Mouse (Mus musculus): ENCODE measurements around the gene Isoc2a. TPM values are rescaled to one million over a fixed set of nuclear protein-coding genes. Genes with fewer than 3 reads are reported as not detected.

Gene Isoc2a
- polyA plus RNA-seq, 1 experiment from 2014 or later: 1.2 TPM

DNA sequence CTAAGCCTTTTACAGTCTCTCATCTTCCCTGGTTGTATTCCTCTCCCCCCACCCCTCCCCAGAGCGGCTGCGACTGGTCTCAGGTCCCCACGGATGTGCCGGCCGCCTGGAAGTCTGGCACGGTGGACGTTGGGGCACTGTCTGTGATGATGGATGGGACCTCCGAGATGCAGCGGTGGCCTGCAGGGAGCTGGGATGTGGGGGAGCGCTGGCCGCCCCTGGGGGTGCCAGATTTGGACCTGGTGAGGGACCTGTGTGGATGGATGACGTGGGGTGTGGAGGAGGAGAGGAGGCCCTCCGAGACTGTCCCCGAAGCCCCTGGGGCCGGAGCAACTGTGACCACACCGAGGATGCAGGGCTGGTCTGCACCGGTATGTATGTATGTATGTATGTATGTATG, 51.4 kb downstream of the Isoc2a start:
- H3K36me3 ChIP-seq: no peaks in the 10 kb centered on the region
- no peaks in the 10 kb centered on the region for H3K9me3 ChIP-seq (replicated peaks)
- H3K27ac ChIP-seq: no peak overlapping the region
- peak overlapping the region; percentile 14; the same call in 1 of the 2 replicates for H3K4me2 ChIP-seq
- WGBS: 49% methylated on average over 17 of the region's 17 CpGs
- no peaks in the 10 kb centered on the region for H3K27me3 ChIP-seq
- peak overlapping the region; percentile 2; the same call in 1 of the 2 replicates for H3K4me3 ChIP-seq (replicated peaks)
- peaks cover 47% of the 10 kb centered on the region for H3K4me1 ChIP-seq
- no peak overlapping the region for H3K9ac ChIP-seq
- ATAC-seq (replicated peaks; ENCODE audit: low FRiP score): no peak

DNA sequence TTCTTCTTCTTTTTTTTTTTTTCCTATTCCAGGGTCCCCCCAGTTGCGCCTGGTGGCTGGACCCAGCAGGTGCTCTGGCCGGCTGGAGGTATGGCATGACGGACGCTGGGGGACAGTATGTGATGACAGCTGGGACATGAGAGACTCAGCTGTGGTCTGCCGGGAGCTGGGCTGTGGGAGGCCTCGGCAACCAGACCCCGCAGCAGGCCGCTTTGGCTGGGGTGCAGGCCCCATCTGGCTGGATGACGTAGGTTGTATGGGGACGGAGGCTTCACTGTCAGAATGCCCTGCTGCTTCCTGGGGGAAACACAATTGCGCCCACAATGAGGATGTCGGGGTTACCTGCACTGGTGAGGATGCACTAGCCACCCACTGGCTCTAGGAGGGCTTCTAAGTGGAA, 56.1 kb downstream of the Isoc2a start:
- ATAC-seq (replicated peaks; ENCODE audit: low FRiP score): no peak
- no peak overlapping the region for H3K4me3 ChIP-seq (replicated peaks)
- no peaks in the 10 kb centered on the region for H3K36me3 ChIP-seq
- H3K4me1 ChIP-seq: peaks cover 3% of the 10 kb centered on the region; the same call in 1 of the 2 replicates
- H3K27ac ChIP-seq: no peak overlapping the region
- no peak overlapping the region for H3K9ac ChIP-seq
- H3K4me2 ChIP-seq: no peak overlapping the region
- 80% methylated on average over 12 of the region's 12 CpGs for WGBS
- H3K27me3 ChIP-seq: no peaks in the 10 kb centered on the region
- 0 out of 2 replicates have a peak, but pooled peaks cover 3% of the 10 kb centered on the region for H3K9me3 ChIP-seq (replicated peaks)

DNA sequence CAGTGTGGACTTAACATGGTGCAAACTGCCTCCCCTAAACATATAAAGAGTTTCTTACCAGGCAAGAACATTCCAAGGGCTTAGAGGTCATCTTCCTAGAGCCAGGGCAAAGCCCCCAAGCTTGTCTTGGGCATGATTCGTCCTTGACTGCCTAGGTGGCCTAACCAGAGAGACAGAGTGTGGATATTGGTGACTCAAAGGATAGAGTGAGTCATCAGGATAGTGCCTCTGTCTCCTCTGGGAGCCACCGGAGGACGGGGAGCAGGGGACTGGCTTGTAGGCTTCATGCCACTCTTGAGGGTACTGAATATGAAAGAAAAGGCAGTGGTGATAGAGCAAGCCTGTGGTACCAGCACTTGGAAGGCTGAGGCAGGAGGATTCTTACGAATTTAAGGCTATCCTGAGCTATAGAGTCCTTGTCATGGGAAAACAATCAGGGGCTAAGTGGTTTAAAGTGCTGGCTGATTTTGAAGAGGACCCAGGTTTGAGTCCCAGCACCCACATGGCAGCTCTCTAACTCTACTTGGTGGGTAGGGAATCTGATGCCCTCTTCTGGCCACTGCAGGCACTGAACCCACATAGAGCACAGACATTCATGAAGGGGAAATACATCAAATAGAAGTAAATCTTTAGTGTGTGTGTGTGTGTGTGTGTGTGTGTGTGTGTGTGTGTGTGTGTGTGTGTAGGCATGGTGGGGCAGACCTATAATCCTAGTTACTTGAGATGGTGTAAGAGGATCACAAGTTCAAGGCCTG, 57.4 kb downstream of the Isoc2a start:
- Histone ChIP-seq H3K9ac (no peak overlapping the region), H3K4me3 (replicated peaks) (no peak overlapping the region), H3K4me1 (no peaks in the 10 kb centered on the region), H3K27ac (no peak overlapping the region), H3K9me3 (replicated peaks) (0 out of 2 replicates have a peak, but pooled peaks cover 3% of the 10 kb centered on the region), H3K27me3 (no peaks in the 10 kb centered on the region), H3K4me2 (no peak overlapping the region), H3K36me3 (no peaks in the 10 kb centered on the region)
- 79% methylated on average over 4 of the region's 4 CpGs for WGBS
- no peak for ATAC-seq (replicated peaks; ENCODE audit: low FRiP score)

DNA sequence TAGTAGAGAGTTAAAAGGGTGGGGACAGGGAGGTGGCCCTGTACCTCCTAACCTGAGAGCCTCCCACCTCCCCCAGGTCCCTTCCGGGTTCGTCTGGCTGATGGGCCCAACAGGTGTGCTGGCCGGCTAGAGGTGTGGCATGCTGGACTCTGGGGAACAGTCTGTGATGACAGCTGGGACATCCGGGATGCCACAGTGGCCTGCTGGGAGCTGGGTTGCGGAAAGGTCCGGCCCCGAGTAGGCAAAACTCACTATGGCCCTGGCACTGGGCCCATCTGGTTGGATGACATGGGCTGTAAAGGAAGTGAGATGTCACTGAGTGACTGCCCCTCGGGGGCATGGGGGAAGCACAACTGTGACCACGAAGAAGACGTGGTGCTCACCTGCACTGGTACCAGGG, 59.9 kb downstream of the Isoc2a start:
- Histone ChIP-seq H3K4me2 (no peak overlapping the region), H3K27me3 (no peaks in the 10 kb centered on the region), H3K27ac (no peak overlapping the region), H3K36me3 (no peaks in the 10 kb centered on the region), H3K9ac (no peak overlapping the region), H3K9me3 (replicated peaks) (0 out of 2 replicates have a peak, but pooled peaks cover 3% of the 10 kb centered on the region), H3K4me1 (no peaks in the 10 kb centered on the region), H3K4me3 (replicated peaks) (no peak overlapping the region)
- WGBS: 72% methylated on average over 10 of the region's 10 CpGs
- ATAC-seq (replicated peaks; ENCODE audit: low FRiP score): no peak

DNA sequence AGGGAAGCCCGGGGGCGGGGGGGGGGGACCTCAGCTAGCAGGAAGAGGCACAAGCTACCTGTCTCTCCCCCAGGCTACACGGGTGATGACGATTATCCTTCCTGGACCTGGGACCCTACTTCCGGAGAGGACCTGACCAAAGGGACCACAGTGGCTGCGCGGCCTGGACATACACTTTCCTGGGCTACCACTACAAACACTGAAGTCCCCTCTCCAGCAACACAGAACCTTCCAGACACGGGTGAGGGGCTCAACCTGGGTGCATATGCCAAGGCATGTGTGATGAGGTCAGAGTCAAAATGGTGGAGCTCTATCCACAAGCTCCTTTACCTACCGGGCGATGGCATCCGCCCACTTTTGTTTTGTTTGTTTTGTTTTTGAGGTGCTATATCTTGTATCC, 60.4 kb downstream of the Isoc2a start:
- Histone ChIP-seq H3K4me1 (no peaks in the 10 kb centered on the region), H3K4me2 (no peak overlapping the region), H3K27ac (no peak overlapping the region), H3K9me3 (replicated peaks) (0 out of 2 replicates have a peak, but pooled peaks cover 3% of the 10 kb centered on the region), H3K9ac (no peak overlapping the region), H3K4me3 (replicated peaks) (no peak overlapping the region), H3K27me3 (no peaks in the 10 kb centered on the region), H3K36me3 (no peaks in the 10 kb centered on the region)
- ATAC-seq (replicated peaks; ENCODE audit: low FRiP score): no peak
- WGBS: 69% methylated on average over 11 of the region's 11 CpGs

DNA sequence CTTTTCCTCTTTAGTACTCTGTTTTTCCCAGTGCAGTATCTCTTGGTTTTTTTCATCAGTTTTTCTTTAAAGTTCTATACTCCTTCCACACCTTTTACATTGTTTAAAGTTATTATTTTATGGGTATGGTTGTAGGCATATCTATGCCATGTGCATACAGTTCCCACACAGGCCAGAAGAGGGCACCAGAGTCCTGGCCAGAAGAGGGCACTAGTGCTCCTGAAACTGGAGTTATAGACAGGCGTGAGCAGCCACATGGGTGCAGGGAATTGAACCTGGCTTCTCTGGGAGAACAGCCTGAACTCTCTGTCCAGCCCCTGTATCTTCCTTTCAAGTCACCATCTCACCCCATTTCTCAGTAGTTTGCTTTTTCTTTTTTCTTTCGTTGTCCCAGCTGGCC, 61.5 kb downstream of the Isoc2a start:
- no peaks in the 10 kb centered on the region for H3K27me3 ChIP-seq
- H3K4me2 ChIP-seq: no peak overlapping the region
- no peak overlapping the region for H3K27ac ChIP-seq
- 0 out of 2 replicates have a peak, but pooled peaks cover 3% of the 10 kb centered on the region for H3K9me3 ChIP-seq (replicated peaks)
- WGBS: 49% methylated on average over 2 of the region's 2 CpGs
- no peak for ATAC-seq (replicated peaks; ENCODE audit: low FRiP score)
- H3K9ac ChIP-seq: no peak overlapping the region
- H3K4me1 ChIP-seq: peaks cover 2% of the 10 kb centered on the region; the same call in 1 of the 2 replicates
- no peaks in the 10 kb centered on the region for H3K36me3 ChIP-seq
- H3K4me3 ChIP-seq (replicated peaks): no peak overlapping the region

DNA sequence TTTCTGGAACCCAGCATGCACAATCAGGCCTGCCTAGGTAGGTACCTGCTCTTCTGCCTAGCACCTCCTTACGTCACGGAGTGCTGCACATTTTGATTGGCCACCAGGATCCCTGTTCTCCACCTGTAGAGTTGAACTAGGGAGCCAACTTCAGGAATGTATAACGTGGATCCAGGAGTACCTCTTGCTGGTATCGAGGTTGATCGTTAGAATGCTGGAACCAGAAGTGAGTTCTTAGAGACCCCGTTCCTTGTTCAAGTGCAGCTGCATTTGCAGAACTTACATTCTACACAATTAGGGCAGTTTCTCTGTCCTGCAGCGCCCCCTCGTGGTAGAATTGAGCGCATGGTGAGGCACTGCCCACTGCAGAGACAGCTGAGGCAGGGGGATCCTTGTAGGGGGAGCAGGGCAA, 63.1 kb downstream of the Isoc2a start:
- Histone ChIP-seq H3K4me1 (peaks cover 4% of the 10 kb centered on the region; the same call in 1 of the 2 replicates), H3K27me3 (no peaks in the 10 kb centered on the region), H3K36me3 (no peaks in the 10 kb centered on the region), H3K9ac (no peak overlapping the region), H3K9me3 (replicated peaks) (no peaks in the 10 kb centered on the region), H3K4me2 (no peak overlapping the region), H3K4me3 (replicated peaks) (no peak overlapping the region), H3K27ac (no peak overlapping the region)
- 19% methylated on average over 9 of the region's 9 CpGs for WGBS
- ATAC-seq (replicated peaks; ENCODE audit: low FRiP score): peak; percentile 59

DNA sequence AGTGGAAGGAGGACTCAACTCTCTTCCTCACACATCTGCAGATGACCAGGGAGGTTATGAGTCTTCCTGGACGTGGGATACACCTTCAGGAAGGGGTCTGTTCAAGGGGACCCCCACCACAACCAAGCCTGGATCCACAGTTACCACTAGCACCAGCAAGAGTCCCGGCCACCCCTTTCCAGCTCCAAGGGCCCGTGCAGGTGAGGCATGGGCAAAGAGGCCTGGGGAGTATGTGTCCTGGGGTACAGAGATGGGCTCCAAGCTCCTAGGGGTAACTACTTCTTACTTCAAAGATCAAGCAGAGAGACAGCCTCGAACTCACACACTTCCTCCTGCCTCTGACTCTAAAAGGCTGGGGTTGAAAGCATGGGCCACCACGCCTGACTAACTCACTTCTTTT, 65.7 kb downstream of the Isoc2a start:
- H3K36me3 ChIP-seq: no peaks in the 10 kb centered on the region
- no peak overlapping the region for H3K4me3 ChIP-seq (replicated peaks)
- H3K4me1 ChIP-seq: peaks cover 4% of the 10 kb centered on the region; the same call in 1 of the 2 replicates
- ATAC-seq (replicated peaks; ENCODE audit: low FRiP score): no peak
- no peaks in the 10 kb centered on the region for H3K27me3 ChIP-seq
- no peak overlapping the region for H3K4me2 ChIP-seq
- H3K9me3 ChIP-seq (replicated peaks): no peaks in the 10 kb centered on the region
- WGBS: 56% methylated on average over 5 of the region's 5 CpGs
- no peak overlapping the region for H3K9ac ChIP-seq
- no peak overlapping the region for H3K27ac ChIP-seq

DNA sequence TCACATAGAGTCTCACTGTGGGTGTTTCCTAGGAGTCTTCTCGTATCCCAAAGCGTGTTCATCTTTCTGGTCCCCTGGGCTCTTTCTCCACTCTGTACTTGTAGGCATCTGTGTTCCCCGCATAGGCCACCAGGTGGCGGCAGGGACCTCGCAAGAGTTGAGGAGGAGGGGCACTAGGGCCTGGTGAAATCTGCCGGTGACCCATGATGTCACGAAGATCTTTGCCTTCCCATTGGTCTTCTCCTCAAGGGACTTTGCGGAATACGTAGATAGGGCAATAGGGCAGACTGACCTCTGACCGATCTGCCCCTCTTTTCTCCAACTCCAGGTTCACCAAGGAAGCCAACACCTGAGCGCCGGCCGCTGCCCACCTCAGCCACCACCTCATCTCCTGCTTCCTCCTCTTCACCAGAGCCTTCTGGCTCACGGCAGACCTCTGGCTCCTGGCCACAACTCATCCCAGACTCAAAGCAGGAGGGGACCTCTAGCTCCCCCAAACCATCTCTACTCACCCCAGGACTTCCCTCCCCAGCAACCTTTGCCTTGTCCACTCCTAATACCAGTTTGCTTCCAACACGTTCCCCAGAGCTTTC, 66.4 kb downstream of the Isoc2a start:
- 19% methylated on average over 15 of the region's 15 CpGs for WGBS
- H3K9me3 ChIP-seq (replicated peaks): no peaks in the 10 kb centered on the region
- H3K4me1 ChIP-seq: peaks cover 4% of the 10 kb centered on the region; the same call in 1 of the 2 replicates
- H3K27ac ChIP-seq: no peak overlapping the region
- peak overlapping the region; percentile 31 for H3K4me3 ChIP-seq (replicated peaks)
- peak; percentile 80 for ATAC-seq (replicated peaks; ENCODE audit: low FRiP score)
- no peak overlapping the region for H3K9ac ChIP-seq
- no peaks in the 10 kb centered on the region for H3K27me3 ChIP-seq
- H3K4me2 ChIP-seq: peak overlapping the region; percentile 59
- H3K36me3 ChIP-seq: no peaks in the 10 kb centered on the region

Other genes with a start within 250 kb of the Isoc2a start
- gene Tmem86b, start 245.7 kb upstream of the Isoc2a start, polyA plus RNA-seq (2015; fragmentation: Nextera tagmentation; extraction: Ambion mirVana): 1.5 and 1.6 TPM in 2 replicates
- gene Ppp6r1, start 218.1 kb upstream of the Isoc2a start, polyA plus RNA-seq (2015; fragmentation: Nextera tagmentation; extraction: Ambion mirVana): 7.4 and 7.8 TPM in 2 replicates
- gene Hspbp1, start 192.1 kb upstream of the Isoc2a start, polyA plus RNA-seq (2015; fragmentation: Nextera tagmentation; extraction: Ambion mirVana): 112 and 119 TPM in 2 replicates
- gene Brsk1, start 186.5 kb upstream of the Isoc2a start, polyA plus RNA-seq (2015; fragmentation: Nextera tagmentation; extraction: Ambion mirVana): 1.1 and 1.6 TPM in 2 replicates
- 0.12 TPM in 1 of 2 replicates, not detected in the other for gene Tmem150b, start 151.9 kb upstream of the Isoc2a start, polyA plus RNA-seq (2015; fragmentation: Nextera tagmentation; extraction: Ambion mirVana)
- gene Kmt5c, start 137.0 kb upstream of the Isoc2a start, polyA plus RNA-seq (2015; fragmentation: Nextera tagmentation; extraction: Ambion mirVana): 79.3 and 90.8 TPM in 2 replicates
- gene Cox6b2, start 124.1 kb upstream of the Isoc2a start, polyA plus RNA-seq (2015; fragmentation: Nextera tagmentation; extraction: Ambion mirVana): 68.3 and 78.0 TPM in 2 replicates
- gene Fam71e2, start 105.9 kb upstream of the Isoc2a start, polyA plus RNA-seq (2015; fragmentation: Nextera tagmentation; extraction: Ambion mirVana): not detected in 2 replicates
- gene Il11, start 94.3 kb upstream of the Isoc2a start, polyA plus RNA-seq (2015; fragmentation: Nextera tagmentation; extraction: Ambion mirVana): 0.27 and 0.30 TPM in 2 replicates
- 1.0 TPM in 1 of 2 replicates, not detected in the other for gene Tmem190, start 94.2 kb upstream of the Isoc2a start, polyA plus RNA-seq (2015; fragmentation: Nextera tagmentation; extraction: Ambion mirVana)
- 12.9 and 14.1 TPM in 2 replicates for gene Tmem238, start 87.5 kb upstream of the Isoc2a start, polyA plus RNA-seq (2015; fragmentation: Nextera tagmentation; extraction: Ambion mirVana)
- gene Rpl28, start 84.3 kb upstream of the Isoc2a start, polyA plus RNA-seq (2015; fragmentation: Nextera tagmentation; extraction: Ambion mirVana): 391 and 408 TPM in 2 replicates
- gene Ube2s, start 64.6 kb upstream of the Isoc2a start, polyA plus RNA-seq (2015; fragmentation: Nextera tagmentation; extraction: Ambion mirVana): 384 and 386 TPM in 2 replicates
- 0.84 and 0.96 TPM in 2 replicates for gene Shisa7, start 32.5 kb upstream of the Isoc2a start, polyA plus RNA-seq (2015; fragmentation: Nextera tagmentation; extraction: Ambion mirVana)
- 6.1 and 7.2 TPM in 2 replicates for gene Isoc2b, start 6.9 kb upstream of the Isoc2a start, polyA plus RNA-seq (2015; fragmentation: Nextera tagmentation; extraction: Ambion mirVana)
- not detected in 2 replicates for gene Gm36210, start 29.4 kb downstream of the Isoc2a start, polyA plus RNA-seq (2015; fragmentation: Nextera tagmentation; extraction: Ambion mirVana)
- 4.0 and 4.1 TPM in 2 replicates for gene Zfp628, start 38.1 kb downstream of the Isoc2a start, polyA plus RNA-seq (2015; fragmentation: Nextera tagmentation; extraction: Ambion mirVana)
- gene Nat14, start 44.9 kb downstream of the Isoc2a start, polyA plus RNA-seq (2015; fragmentation: Nextera tagmentation; extraction: Ambion mirVana): 4.2 and 5.3 TPM in 2 replicates
- gene Ssc5d, start 48.6 kb downstream of the Isoc2a start, polyA plus RNA-seq (2015; fragmentation: Nextera tagmentation; extraction: Ambion mirVana): 1.9 and 2.7 TPM in 2 replicates
- 0.19 and 0.27 TPM in 2 replicates for gene Sbk2, start 87.3 kb downstream of the Isoc2a start, polyA plus RNA-seq (2015; fragmentation: Nextera tagmentation; extraction: Ambion mirVana)
- not detected in 2 replicates for gene Sbk3, start 94.0 kb downstream of the Isoc2a start, polyA plus RNA-seq (2015; fragmentation: Nextera tagmentation; extraction: Ambion mirVana)
- 36.7 and 39.9 TPM in 2 replicates for gene Zfp579, start 119.0 kb downstream of the Isoc2a start, polyA plus RNA-seq (2015; fragmentation: Nextera tagmentation; extraction: Ambion mirVana)
- 10.4 and 12.7 TPM in 2 replicates for gene Zfp524, start 137.3 kb downstream of the Isoc2a start, polyA plus RNA-seq (2015; fragmentation: Nextera tagmentation; extraction: Ambion mirVana)
- 46.5 and 53.1 TPM in 2 replicates for gene Fiz1, start 137.5 kb downstream of the Isoc2a start, polyA plus RNA-seq (2015; fragmentation: Nextera tagmentation; extraction: Ambion mirVana)
- gene Gm44973, start 138.3 kb downstream of the Isoc2a start, polyA plus RNA-seq (2015; fragmentation: Nextera tagmentation; extraction: Ambion mirVana): 1.6 and 2.5 TPM in 2 replicates
- gene Zfp865, start 143.2 kb downstream of the Isoc2a start, polyA plus RNA-seq (2015; fragmentation: Nextera tagmentation; extraction: Ambion mirVana): 7.2 and 7.6 TPM in 2 replicates
- gene Ccdc106, start 143.4 kb downstream of the Isoc2a start, polyA plus RNA-seq (2015; fragmentation: Nextera tagmentation; extraction: Ambion mirVana): 24.9 and 27.0 TPM in 2 replicates
- not detected in 2 replicates for gene 4632433K11Rik, start 157.0 kb downstream of the Isoc2a start, polyA plus RNA-seq (2015; fragmentation: Nextera tagmentation; extraction: Ambion mirVana)
- 6.3 and 6.4 TPM in 2 replicates for gene Zfp784, start 161.3 kb downstream of the Isoc2a start, polyA plus RNA-seq (2015; fragmentation: Nextera tagmentation; extraction: Ambion mirVana)
- 36.2 and 41.0 TPM in 2 replicates for gene Zfp580, start 174.4 kb downstream of the Isoc2a start, polyA plus RNA-seq (2015; fragmentation: Nextera tagmentation; extraction: Ambion mirVana)
- 145 and 152 TPM in 2 replicates for gene U2af2, start 185.0 kb downstream of the Isoc2a start, polyA plus RNA-seq (2015; fragmentation: Nextera tagmentation; extraction: Ambion mirVana)
- 55.5 and 62.2 TPM in 2 replicates for gene Epn1, start 203.1 kb downstream of the Isoc2a start, polyA plus RNA-seq (2015; fragmentation: Nextera tagmentation; extraction: Ambion mirVana)
- not detected in 2 replicates for gene Rfpl4, start 239.8 kb downstream of the Isoc2a start, polyA plus RNA-seq (2015; fragmentation: Nextera tagmentation; extraction: Ambion mirVana)
- gene Rasl2-9, start 248.8 kb downstream of the Isoc2a start, polyA plus RNA-seq (2015; fragmentation: Nextera tagmentation; extraction: Ambion mirVana): 0.54 TPM in 1 of 2 replicates, not detected in the other

Measured in kidney, embryonic 15.5 days (tissue).